Mouse (Mus musculus): ENCODE data around the gene Nfia. TPM values are rescaled to one million over a fixed set of nuclear protein-coding genes. Genes with fewer than 3 reads are reported as not detected.

Gene Nfia
- polyA plus RNA-seq, 1 experiment from 2014 or later: 17.6 TPM

- Histone ChIP-seq H3K4me1 (peaks cover 31% of the 10 kb centered on the region), H3K9me3 (no peaks in the 10 kb centered on the region), H3K4me3 (no peak overlapping the region), H3K27me3 (ENCODE audit: poor library complexity, severe bottlenecking) (no peaks in the 10 kb centered on the region), H3K36me3 (replicated peaks) (no peaks in the 10 kb centered on the region), H3K27ac (no peak overlapping the region)
- DNase-seq (ENCODE audit: extremely low spot score, low spot score): no peak
- WGBS: 88% methylated on average over 3 of the region's 3 CpGs
Observed at GRCm38 (mm10) chr4:97875901-97876300, 103.4 kb downstream of the Nfia start.

DNA sequence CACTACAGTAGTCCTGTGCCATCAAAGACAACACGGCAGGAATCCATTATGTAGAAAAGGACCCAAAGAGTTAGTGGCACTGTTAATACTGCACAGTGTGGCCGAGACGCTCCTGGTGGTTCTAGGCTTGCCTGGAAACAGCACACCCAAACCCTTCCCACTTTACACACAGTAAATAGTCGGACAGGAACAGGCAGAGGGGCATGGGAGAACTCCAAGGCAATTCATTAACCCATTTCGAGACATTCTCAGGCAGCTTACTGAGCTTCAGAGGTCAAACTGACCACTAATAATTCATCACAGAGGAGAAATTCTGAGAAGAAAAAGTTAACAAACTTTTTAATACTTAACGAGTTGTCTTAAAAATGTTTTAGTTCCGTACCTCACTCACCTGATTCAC, 107.2 kb downstream of the Nfia start:
- Histone ChIP-seq H3K27ac (no peak overlapping the region), H3K27me3 (ENCODE audit: poor library complexity, severe bottlenecking) (no peaks in the 10 kb centered on the region)
- WGBS: 81% methylated on average over 7 of the region's 7 CpGs

DNA sequence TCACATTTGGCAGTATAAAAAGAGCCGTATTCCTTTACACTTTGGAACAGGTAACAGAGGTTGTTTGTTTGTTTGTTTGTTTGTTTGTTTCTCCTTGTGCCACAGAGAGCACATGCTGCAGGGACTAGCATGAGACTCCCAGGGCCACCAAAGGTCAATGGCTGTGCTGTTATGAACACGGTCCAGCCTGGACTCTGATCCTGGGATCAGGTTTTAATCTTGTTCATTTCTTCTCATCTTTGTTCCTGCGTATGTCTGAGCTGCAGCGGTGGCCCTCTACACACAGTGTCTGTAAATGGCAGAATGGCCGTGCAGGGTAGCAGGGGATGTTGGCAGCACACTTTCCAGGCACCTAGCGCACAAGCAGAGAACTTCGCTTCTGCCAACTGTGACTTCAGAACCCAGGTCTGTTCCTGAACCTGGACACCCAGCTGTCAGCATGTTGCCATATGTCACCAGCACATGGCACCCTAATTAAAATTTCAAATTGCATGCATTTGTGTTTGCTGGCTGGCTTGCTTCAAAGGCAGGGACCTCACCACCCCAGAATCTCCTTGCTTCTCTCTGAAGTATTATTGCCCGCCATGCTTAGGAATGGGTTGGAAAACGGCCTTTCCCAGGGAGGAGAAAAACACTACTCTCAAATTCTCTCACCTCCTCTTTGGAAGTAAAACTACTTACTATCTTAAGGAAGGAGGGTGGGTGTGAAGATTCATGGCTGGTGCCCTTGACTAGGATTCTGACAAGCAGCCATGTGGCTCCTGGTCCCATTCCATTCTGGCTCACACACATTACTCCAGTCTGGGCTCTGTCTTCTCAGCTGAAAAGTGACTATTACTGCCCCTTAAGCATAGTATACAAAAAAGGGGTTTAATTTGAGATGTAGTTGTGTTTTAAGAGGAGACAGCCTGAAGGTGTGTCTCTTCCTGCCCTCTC, 107.9 kb downstream of the Nfia start:
- Histone ChIP-seq H3K4me1 (peaks cover 7% of the 10 kb centered on the region), H3K9me3 (no peaks in the 10 kb centered on the region), H3K4me3 (no peak overlapping the region), H3K27ac (no peak overlapping the region), H3K36me3 (replicated peaks) (no peaks in the 10 kb centered on the region), H3K27me3 (ENCODE audit: poor library complexity, severe bottlenecking) (no peaks in the 10 kb centered on the region)
- no peak for DNase-seq (ENCODE audit: extremely low spot score, low spot score)
- WGBS: 88% methylated on average over 9 of the region's 9 CpGs

More for the DNA sequence above, 107.2 kb downstream of the Nfia start:
- Histone ChIP-seq H3K36me3 (replicated peaks) (no peaks in the 10 kb centered on the region), H3K9me3 (no peaks in the 10 kb centered on the region), H3K4me3 (no peak overlapping the region), H3K4me1 (peaks cover 14% of the 10 kb centered on the region)
- no peak for DNase-seq (ENCODE audit: extremely low spot score, low spot score)

- WGBS: 95% methylated on average over 5 of the region's 5 CpGs
- Histone ChIP-seq H3K27ac (no peak overlapping the region), H3K36me3 (replicated peaks) (0 out of 2 replicates have a peak, but pooled peaks cover 3% of the 10 kb centered on the region), H3K27me3 (ENCODE audit: poor library complexity, severe bottlenecking) (no peaks in the 10 kb centered on the region), H3K4me1 (peaks cover under 1% of the 10 kb centered on the region; the same call in 1 of the 2 replicates), H3K9me3 (no peaks in the 10 kb centered on the region), H3K4me3 (no peak overlapping the region)
- DNase-seq (ENCODE audit: extremely low spot score, low spot score): no peak
Observed at GRCm38 (mm10) chr4:97885574-97885973, 113.0 kb downstream of the Nfia start.

DNA sequence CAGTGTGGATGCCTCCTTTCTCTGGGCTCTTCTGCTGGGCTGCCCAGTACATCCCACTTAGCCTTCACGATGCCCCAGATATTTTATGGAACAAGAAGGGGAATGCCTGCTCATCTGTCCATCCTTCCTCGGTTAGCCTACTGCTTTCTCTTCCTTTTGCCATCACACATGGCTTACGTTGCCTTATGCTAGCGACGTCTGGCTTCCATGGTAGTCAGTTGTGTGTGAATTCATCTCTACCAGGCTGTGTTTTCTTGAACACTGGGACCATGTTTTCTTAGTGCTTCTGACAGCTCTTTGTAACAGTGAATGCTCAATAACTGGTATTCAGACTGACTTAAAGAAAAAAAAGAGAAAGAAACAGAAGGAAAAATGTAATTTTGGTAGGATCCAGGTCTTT, 113.7 kb downstream of the Nfia start:
- no peak for DNase-seq (ENCODE audit: extremely low spot score, low spot score)
- Histone ChIP-seq H3K27me3 (ENCODE audit: poor library complexity, severe bottlenecking) (no peaks in the 10 kb centered on the region), H3K4me1 (0 out of 2 replicates have a peak, but pooled peaks cover 3% of the 10 kb centered on the region), H3K36me3 (replicated peaks) (0 out of 2 replicates have a peak, but pooled peaks cover 3% of the 10 kb centered on the region), H3K27ac (no peak overlapping the region), H3K4me3 (no peak overlapping the region), H3K9me3 (no peaks in the 10 kb centered on the region)
- WGBS: 89% methylated on average over 5 of the region's 5 CpGs

- H3K27ac ChIP-seq: no peak overlapping the region
- no peaks in the 10 kb centered on the region for H3K27me3 ChIP-seq (ENCODE audit: poor library complexity, severe bottlenecking)
- H3K36me3 ChIP-seq (replicated peaks): 0 out of 2 replicates have a peak, but pooled peaks cover 3% of the 10 kb centered on the region
- no peak overlapping the region for H3K4me3 ChIP-seq
- peaks cover 12% of the 10 kb centered on the region for H3K4me1 ChIP-seq
- DNase-seq (ENCODE audit: extremely low spot score, low spot score): no peak
- no peaks in the 10 kb centered on the region for H3K9me3 ChIP-seq
- WGBS: 94% methylated on average over 1 of the region's 1 CpGs
Observed at GRCm38 (mm10) chr4:97887228-97887627, 114.7 kb downstream of the Nfia start.

DNA sequence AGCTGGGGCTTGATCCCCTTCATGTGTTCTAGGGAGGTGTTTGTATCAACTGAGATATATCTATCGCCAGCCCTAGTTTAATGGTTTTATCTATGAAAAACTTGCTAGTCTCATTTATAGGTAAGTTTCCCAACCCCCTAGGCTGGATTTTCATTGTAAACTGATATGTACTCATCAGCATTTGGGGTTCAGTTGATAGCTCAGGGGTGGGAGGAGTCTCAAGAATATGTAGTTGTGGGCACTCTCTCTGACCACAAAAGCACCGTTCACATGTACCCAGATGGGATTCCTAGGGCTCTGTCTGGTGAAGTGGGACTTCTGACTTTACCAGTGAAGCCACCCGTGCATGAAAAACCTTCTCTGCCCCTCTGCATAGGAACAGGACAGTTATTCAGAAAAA, 118.5 kb downstream of the Nfia start:
- no peak for DNase-seq (ENCODE audit: extremely low spot score, low spot score)
- no peak overlapping the region for H3K27ac ChIP-seq
- no peaks in the 10 kb centered on the region for H3K9me3 ChIP-seq
- H3K36me3 ChIP-seq (replicated peaks): 0 out of 2 replicates have a peak, but pooled peaks cover 2% of the 10 kb centered on the region
- no peaks in the 10 kb centered on the region for H3K27me3 ChIP-seq (ENCODE audit: poor library complexity, severe bottlenecking)
- peaks cover 13% of the 10 kb centered on the region for H3K4me1 ChIP-seq
- 89% methylated on average over 3 of the region's 3 CpGs for WGBS
- H3K4me3 ChIP-seq: no peak overlapping the region

DNA sequence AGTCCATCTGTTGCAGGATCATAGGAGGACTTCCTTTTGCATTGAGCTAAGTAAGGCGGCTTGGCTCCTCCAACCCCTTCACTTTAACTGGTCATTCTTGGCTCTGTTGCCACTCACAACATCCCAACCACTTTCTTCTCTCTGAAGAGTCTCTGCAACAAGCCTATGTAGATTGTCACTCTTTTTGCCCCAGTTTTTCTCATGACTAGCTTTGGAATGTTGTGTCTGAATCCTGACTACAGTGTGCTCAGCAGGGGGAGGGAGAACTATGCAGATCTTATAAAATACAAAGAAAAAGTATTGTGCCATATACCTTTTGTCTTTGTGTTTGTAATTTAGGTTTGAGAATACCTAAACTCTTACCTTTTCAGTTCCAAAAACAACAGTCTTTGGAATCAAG, 119.1 kb downstream of the Nfia start:
- Histone ChIP-seq H3K36me3 (replicated peaks) (no peaks in the 10 kb centered on the region), H3K9me3 (no peaks in the 10 kb centered on the region), H3K27ac (no peak overlapping the region), H3K4me3 (no peak overlapping the region), H3K27me3 (ENCODE audit: poor library complexity, severe bottlenecking) (no peaks in the 10 kb centered on the region), H3K4me1 (peaks cover 13% of the 10 kb centered on the region)
- 85% methylated on average over 1 of the region's 1 CpGs for WGBS
- no peak for DNase-seq (ENCODE audit: extremely low spot score, low spot score)

DNA sequence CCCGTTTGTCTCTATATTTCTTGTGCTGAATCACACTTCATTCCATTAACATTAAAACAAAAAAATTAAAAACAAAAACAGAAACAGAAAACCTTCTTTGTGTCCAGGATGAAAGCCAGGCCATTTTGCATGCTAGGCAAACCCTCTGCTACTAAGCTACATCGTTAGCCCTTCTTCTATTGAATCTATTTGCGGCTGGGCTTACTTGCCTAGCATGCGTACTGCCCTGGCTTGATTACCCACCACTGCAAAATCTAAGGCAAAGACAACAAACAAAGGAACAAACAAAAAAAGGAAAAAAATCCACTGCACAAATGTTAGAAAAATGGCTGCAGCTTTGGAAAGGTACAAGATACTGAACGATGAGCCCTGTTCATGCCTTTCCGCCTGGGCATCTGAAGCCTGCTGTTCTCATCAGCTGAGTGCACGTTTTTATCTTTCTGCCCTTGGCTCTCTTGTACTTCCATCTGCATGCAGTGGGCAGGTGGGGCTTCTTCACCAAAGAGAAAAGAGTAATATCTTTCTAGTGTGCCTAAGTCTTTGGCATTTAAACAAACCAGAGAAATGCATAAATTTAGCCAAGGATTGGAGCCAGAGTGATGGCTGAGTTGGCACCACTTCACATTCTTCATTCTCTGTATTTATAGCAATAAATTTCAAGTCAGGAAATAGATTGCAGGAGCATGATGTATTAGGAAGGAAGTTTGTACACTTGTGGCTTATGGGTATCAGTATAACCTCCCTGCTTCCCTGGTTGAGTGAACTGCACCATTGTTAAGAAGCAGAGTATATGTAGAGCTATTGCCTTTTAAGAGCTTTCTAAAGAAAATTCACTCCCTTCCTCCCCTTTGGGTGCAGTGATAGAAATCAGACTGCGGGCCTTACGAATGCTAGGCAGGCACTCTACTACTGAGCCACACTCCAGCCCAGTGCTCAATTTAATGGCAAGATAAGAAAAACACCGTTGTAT, 121.7 kb downstream of the Nfia start:
- Histone ChIP-seq H3K27ac (no peak overlapping the region), H3K9me3 (no peaks in the 10 kb centered on the region), H3K4me1 (peaks cover 13% of the 10 kb centered on the region), H3K4me3 (no peak overlapping the region), H3K36me3 (replicated peaks) (no peaks in the 10 kb centered on the region), H3K27me3 (ENCODE audit: poor library complexity, severe bottlenecking) (no peaks in the 10 kb centered on the region)
- DNase-seq (ENCODE audit: extremely low spot score, low spot score): no peak
- WGBS: 80% methylated on average over 10 of the region's 10 CpGs

DNA sequence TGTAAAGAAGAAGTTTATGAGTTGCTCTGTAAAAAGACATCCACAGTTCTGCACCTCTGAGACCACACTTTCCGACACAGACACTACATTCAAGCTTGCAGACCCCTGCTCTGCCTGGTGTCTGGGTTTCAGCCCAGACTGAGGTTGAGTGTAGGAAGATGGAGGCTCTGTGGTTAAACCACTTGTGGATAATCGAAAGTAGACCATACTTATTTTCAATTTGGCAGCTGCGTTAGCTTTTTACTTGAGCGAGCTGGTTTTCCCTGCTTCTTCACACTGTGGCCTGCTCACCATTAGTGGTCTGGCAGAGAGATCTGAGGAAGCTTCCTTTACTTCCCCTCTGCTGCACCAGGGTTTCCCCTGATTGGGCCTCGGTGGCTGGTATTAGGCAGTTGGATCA, 123.4 kb downstream of the Nfia start:
- no peaks in the 10 kb centered on the region for H3K36me3 ChIP-seq (replicated peaks)
- no peak overlapping the region for H3K27ac ChIP-seq
- H3K4me3 ChIP-seq: no peak overlapping the region
- DNase-seq (ENCODE audit: extremely low spot score, low spot score): no peak
- 93% methylated on average over 5 of the region's 5 CpGs for WGBS
- H3K27me3 ChIP-seq (ENCODE audit: poor library complexity, severe bottlenecking): no peaks in the 10 kb centered on the region
- H3K9me3 ChIP-seq: no peaks in the 10 kb centered on the region
- H3K4me1 ChIP-seq: peaks cover 12% of the 10 kb centered on the region

- no peak overlapping the region for H3K4me3 ChIP-seq
- 88% methylated on average over 12 of the region's 12 CpGs for WGBS
- no peak overlapping the region for H3K27ac ChIP-seq
- H3K4me1 ChIP-seq: no peaks in the 10 kb centered on the region
- no peaks in the 10 kb centered on the region for H3K36me3 ChIP-seq (replicated peaks)
- H3K9me3 ChIP-seq: no peaks in the 10 kb centered on the region
- no peaks in the 10 kb centered on the region for H3K27me3 ChIP-seq (ENCODE audit: poor library complexity, severe bottlenecking)
- DNase-seq (ENCODE audit: extremely low spot score, low spot score): no peak
Observed at GRCm38 (mm10) chr4:97900256-97900944, 127.9 kb downstream of the Nfia start.

DNA sequence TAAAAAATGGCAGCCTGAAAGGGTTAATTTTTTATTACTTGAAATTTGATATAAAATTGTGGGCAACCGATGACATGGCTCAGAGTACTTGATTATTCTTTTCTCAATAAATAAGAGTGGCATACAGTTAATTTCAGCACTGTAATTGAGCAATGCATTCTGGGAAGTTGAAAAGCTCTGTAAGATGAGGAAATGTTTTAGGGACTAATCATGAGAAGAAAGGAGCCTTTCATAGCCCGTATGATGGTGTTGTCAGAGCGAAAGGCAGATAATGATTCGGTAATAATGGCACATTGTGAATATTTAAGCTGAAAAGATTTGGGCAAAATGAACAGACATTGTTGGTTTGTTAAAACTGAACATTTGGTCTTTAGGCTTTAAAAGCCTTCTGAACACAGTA, 133.3 kb downstream of the Nfia start:
- DNase-seq (ENCODE audit: extremely low spot score, low spot score): no peak
- Histone ChIP-seq H3K27ac (no peak overlapping the region), H3K4me1 (peaks cover 20% of the 10 kb centered on the region), H3K27me3 (ENCODE audit: poor library complexity, severe bottlenecking) (no peaks in the 10 kb centered on the region), H3K9me3 (no peaks in the 10 kb centered on the region), H3K4me3 (no peak overlapping the region), H3K36me3 (replicated peaks) (peaks cover 3% of the 10 kb centered on the region; the same call in 1 of the 2 replicates)
- WGBS: 73% methylated on average over 4 of the region's 4 CpGs

Measured in forebrain, embryonic 10.5 days (tissue).